Mouse (Mus musculus) gastrocnemius, postnatal 14 days (tissue): ENCODE measurements around the gene Gm29666. TPM values are rescaled to one million over a fixed set of nuclear protein-coding genes. Genes with fewer than 3 reads are reported as not detected.
A peak's percentile ranks its signal among the peaks of the same experiment; 100 is the strongest.
"Not testable (repeated sequence)": the region's sequence is repeated elsewhere in the genome, so short reads cannot be mapped to it uniquely, and the experiment has no call there.

Experiments used
- DNase-seq: peaks from one replicate; pipeline ENCODE4 v3.0.0; 2021; ENCODE audit warnings: mixed read lengths
- intact Hi-C: fragments of 180-260 bp; cut with DNase I; formaldehyde crosslinking; loops from one replicate; pipeline ENCODE4 v1.15.1; 2025; ENCODE audit warnings: low total_unique reads
- microRNA-seq, 2 experiments: library from miRNA; unstranded; fragments of <30 nt; microRNA quantifications; one replicate each; pipeline ENCODE4 v1.2.0; 2021
- total RNA-seq, 2 experiments: library from RNA; stranded (reverse); gene quantifications; 2 replicates each; pipeline ENCODE4 v1.2.3; 2021

The Gm29666 gene
- total RNA-seq, 2 experiments from 2014 or later = 0.09 to 0.14 TPM

GRCm38 (mm10) chr15:84922884-84923507 lies 3.2 kb upstream of the Gm29666 start, which contains the start of gene Nup50:
Gene Nup50, plus strand, starts transcription at chr15:84923411.
- intact Hi-C loops = no loop called here
- DNase-seq = peak; percentile 100

- intact Hi-C loops = no loop called here
- no peak for DNase-seq
Observed at GRCm38 (mm10) chr15:84913201-84913600, 6.6 kb downstream of the Gm29666 start.

GRCm38 (mm10) chr15:84903843-84904385 lies 15.9 kb downstream of the Gm29666 start:
- intact Hi-C loops = no loop called here
- DNase-seq = no peak

- intact Hi-C loops = no loop called here
- DNase-seq = peak; percentile 8
Observed at GRCm38 (mm10) chr15:84898077-84898476, 21.8 kb downstream of the Gm29666 start.

- intact Hi-C loops = no loop called here
- no peak for DNase-seq
Observed at GRCm38 (mm10) chr15:84896664-84897063, 23.2 kb downstream of the Gm29666 start.

GRCm38 (mm10) chr15:84896216-84896615 lies 23.6 kb downstream of the Gm29666 start:
- intact Hi-C loops = not testable (repeated sequence)
- peak; percentile 10 for DNase-seq

GRCm38 (mm10) chr15:84891658-84892057 lies 28.2 kb downstream of the Gm29666 start:
- intact Hi-C loops = loop anchor here (5.0 kb wide), 1 partner anchor 89 kb away; no protein-coding TSS in a partner anchor
- peak; percentile 40 for DNase-seq

- intact Hi-C loops = loop anchor here (5.0 kb wide), 1 partner anchor 89 kb away; no protein-coding TSS in a partner anchor
Observed at GRCm38 (mm10) chr15:84891246-84891645, 28.6 kb downstream of the Gm29666 start.

GRCm38 (mm10) chr15:84888066-84888465 lies 31.8 kb downstream of the Gm29666 start:
- DNase-seq = no peak
- intact Hi-C loops = no loop called here

More at GRCm38 (mm10) chr15:84891246-84891645, 28.6 kb downstream of the Gm29666 start:
- no peak for DNase-seq

GRCm38 (mm10) chr15:84877029-84877815 lies 42.6 kb downstream of the Gm29666 start:
- intact Hi-C loops = no loop called here
- DNase-seq = no peak

GRCm38 (mm10) chr15:84873867-84874266 lies 46.0 kb downstream of the Gm29666 start:
- DNase-seq = no peak
- intact Hi-C loops = no loop called here

GRCm38 (mm10) chr15:84873079-84873478 lies 46.8 kb downstream of the Gm29666 start:
- DNase-seq = no peak
- intact Hi-C loops = no loop called here

GRCm38 (mm10) chr15:84871802-84872201 lies 48.0 kb downstream of the Gm29666 start:
- DNase-seq = no peak
- intact Hi-C loops = no loop called here

GRCm38 (mm10) chr15:84861911-84862310 lies 57.9 kb downstream of the Gm29666 start:
- no peak for DNase-seq
- intact Hi-C loops = no loop called here

Small RNA genes within 50 kb of the gene (microRNA-seq; reads per million reads assigned to microRNA genes)
- gene Mir1249 = 18.5 to 50.0 reads per million in 2 experiments

Other genes with a start within 250 kb of the Gm29666 start
- under 1 TPM in 1 of 2 experiments, not detected in 1; 0.29 TPM for gene Arhgap8, start 200.0 kb downstream of the Gm29666 start, total RNA-seq
- under 1 TPM; 0.59 to 0.69 TPM for gene Phf21b, start 64.0 kb downstream of the Gm29666 start, total RNA-seq
- 10 to 100 TPM; 14.3 to 14.4 TPM for gene Nup50, start 3.4 kb upstream of the Gm29666 start, total RNA-seq
- 10 to 100 TPM; 26.4 to 35.9 TPM for gene 5031439G07Rik, start 68.5 kb upstream of the Gm29666 start, total RNA-seq
- not detected for gene Upk3a, start 97.1 kb upstream of the Gm29666 start, total RNA-seq
- 1 to 10 TPM; 5.1 to 5.3 TPM for gene Fam118a, start 108.9 kb upstream of the Gm29666 start, total RNA-seq
- not detected for gene Smc1b, start 211.9 kb upstream of the Gm29666 start, total RNA-seq
- not detected for gene Ribc2, start 212.0 kb upstream of the Gm29666 start, total RNA-seq